Mouse (Mus musculus) heart, adult 2 months (tissue): ENCODE measurements around the gene Gphb5.

Experiments
- CTCF ChIP-seq: fragments of 200-600 bp; IDR thresholded peaks from 2 replicates; pipeline ENCODE4 v1.8.1; 2022; ENCODE audit warnings: antibody characterized with exemption, mild to moderate bottlenecking, moderate library complexity
- POLR2A ChIP-seq: fragments of 200-500 bp; IDR thresholded peaks from 2 replicates; pipeline ENCODE4 v1.6.1; 2011; ENCODE audit warnings: mild to moderate bottlenecking, low read depth, low read length, control low read depth; ENCODE audit not compliant: insufficient read depth

DNA sequence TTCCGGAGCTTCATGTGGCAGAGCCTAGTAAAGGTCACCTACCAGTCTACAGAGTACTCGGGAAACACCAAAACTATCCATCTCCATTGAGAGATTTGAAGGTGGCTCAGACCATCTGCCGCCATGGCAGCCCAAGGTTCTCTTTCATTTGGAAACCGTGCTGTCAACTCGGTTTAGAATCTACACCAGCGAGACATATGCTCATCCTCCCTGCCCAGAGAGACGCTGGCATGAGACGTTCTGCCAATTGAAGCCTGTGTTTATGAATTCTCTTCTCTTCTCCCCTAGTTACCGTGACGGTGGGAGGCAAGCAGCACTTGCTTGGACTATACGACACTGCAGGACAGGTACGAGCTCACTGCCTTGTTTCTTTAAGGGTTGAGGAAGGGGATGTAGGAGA, 41.5 kb downstream of the Gphb5 start:
- TF ChIP-seq POLR2A (no peak), CTCF (no peak)
